Mouse (Mus musculus): ENCODE measurements at regions not wholly inside any gene's neighbourhood (a gene's known extent, or its start where the extent isn't known, plus 50 kb on each side); places are given as distances from the start of the nearest gene placed in this dataset.

DNA sequence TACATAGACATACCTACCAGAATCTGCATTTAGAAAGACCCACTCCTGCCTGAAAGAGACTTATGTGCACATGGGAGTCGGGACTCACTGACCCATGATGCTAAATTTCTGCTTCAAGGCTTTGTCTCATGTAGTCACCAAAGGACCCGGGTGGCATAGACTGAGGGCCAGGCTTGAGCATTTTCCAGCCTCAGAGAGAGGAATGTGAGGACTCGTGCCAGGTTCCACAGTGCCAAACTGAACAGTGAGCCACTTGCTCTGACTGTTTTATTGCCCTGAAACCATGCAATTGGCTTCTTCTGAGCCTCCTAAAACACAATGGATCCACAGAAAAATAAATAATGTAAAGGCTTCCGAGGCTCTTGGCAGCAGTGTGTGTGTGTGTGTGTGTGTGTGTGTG lies 1727.9 kb upstream of the Gm7489 start:
- TF ChIP-seq CTCF (IDR thresholded peaks at IDR 0.05; ENCODE audit: borderline replicate concordance, control insufficient read depth, extremely low read depth, insufficient read depth, low read length, poor library complexity) = no peak
- TF ChIP-seq POLR2A (IDR thresholded peaks at IDR 0.05; ENCODE audit: control insufficient read depth, extremely low read depth, insufficient read depth, low read length, poor library complexity) = no peak
- Histone ChIP-seq H3K27ac (ENCODE audit: control insufficient read depth, insufficient read depth, low read length) (no peak overlapping the region), H3K4me3 (ENCODE audit: control insufficient read depth, insufficient read depth, low read length) (no peak overlapping the region), H3K27me3 (ENCODE audit: control insufficient read depth, insufficient read depth, low read length) (no peaks in the 10 kb centered on the region), H3K36me3 (ENCODE audit: control insufficient read depth, insufficient read depth, low read length) (no peaks in the 10 kb centered on the region), H3K4me1 (replicated peaks; ENCODE audit: control insufficient read depth, insufficient read depth, low read length) (no peaks in the 10 kb centered on the region)
- WGBS = 68% methylated on average over 4 of the region's 4 CpGs
- no peak for DNase-seq

DNA sequence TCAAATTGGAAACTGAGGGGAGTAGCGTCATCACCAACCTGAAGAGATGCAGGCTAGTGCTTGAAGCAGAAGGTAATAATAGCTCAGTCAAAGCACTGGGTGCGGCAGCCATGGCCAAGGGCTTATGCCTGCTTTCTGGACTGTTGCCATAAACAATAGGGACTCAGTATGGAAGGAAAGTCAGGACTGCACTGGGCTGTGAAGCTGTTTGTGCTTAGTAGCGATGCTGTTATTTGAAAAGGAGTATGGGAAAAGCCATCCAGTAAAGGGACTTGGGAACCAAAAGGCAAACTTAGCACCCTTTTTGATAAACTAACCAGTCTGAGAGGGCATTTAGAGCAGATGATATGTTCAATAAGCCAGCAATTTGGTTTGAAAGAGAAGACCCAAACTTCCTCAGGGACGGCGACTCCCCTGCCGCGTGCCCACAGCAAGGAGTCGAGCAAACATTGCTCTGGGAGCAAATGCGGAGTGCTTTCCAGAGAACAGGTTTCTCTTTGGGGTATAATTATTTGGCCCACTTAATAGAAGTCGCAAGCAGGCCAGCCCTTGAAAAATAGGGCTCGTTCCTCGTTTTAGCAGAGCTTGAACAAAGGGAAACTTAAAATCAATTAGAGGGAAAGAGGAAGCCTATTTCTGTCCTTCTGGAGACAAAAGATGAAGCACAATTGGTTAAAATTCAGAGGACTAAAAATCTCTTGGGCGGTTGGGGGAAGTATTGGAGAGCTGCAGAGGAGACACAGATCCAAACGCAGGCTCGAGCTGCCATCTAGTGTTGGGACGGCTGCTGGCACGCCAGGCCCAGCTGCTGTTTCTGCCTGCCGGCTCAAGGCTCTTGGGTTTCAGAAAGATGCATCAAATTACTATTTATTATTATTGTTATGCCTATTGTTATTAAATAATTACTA lies 1724.3 kb upstream of the Gm7489 start:
- WGBS = 32% methylated on average over 18 of the region's 18 CpGs
- H3K36me3 ChIP-seq (ENCODE audit: control insufficient read depth, insufficient read depth, low read length) = no peaks in the 10 kb centered on the region
- H3K27me3 ChIP-seq (ENCODE audit: control insufficient read depth, insufficient read depth, low read length) = no peaks in the 10 kb centered on the region
- no peak overlapping the region for H3K4me3 ChIP-seq (ENCODE audit: control insufficient read depth, insufficient read depth, low read length)
- no peaks in the 10 kb centered on the region for H3K4me1 ChIP-seq (replicated peaks; ENCODE audit: control insufficient read depth, insufficient read depth, low read length)
- no peak overlapping the region for H3K27ac ChIP-seq (ENCODE audit: control insufficient read depth, insufficient read depth, low read length)
- peak; percentile 25 for DNase-seq
- no peak for TF ChIP-seq CTCF (IDR thresholded peaks at IDR 0.05; ENCODE audit: borderline replicate concordance, control insufficient read depth, extremely low read depth, insufficient read depth, low read length, poor library complexity)
- no peak for TF ChIP-seq POLR2A (IDR thresholded peaks at IDR 0.05; ENCODE audit: control insufficient read depth, extremely low read depth, insufficient read depth, low read length, poor library complexity)

DNA sequence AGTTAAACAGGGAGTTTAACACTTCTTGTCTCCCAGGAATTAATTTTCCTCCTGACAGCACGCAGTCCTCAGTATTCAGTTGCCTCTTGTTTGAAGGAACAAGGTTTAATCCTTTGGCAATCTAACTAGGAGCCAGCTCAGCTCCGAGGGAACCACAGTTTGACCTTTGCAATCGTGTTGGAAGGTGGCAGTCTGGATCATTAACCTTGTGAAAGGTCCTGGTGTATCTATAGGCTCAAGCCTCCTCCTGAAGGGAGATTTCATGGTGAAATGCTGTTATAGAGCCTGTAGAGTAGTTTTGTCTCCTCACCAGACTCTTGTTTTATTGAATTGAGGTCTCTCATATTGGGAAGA lies 1723.6 kb upstream of the Gm7489 start:
- no peaks in the 10 kb centered on the region for H3K4me1 ChIP-seq (replicated peaks; ENCODE audit: control insufficient read depth, insufficient read depth, low read length)
- no peak overlapping the region for H3K27ac ChIP-seq (ENCODE audit: control insufficient read depth, insufficient read depth, low read length)
- no peak for DNase-seq
- H3K27me3 ChIP-seq (ENCODE audit: control insufficient read depth, insufficient read depth, low read length) = no peaks in the 10 kb centered on the region
- TF ChIP-seq CTCF (IDR thresholded peaks at IDR 0.05; ENCODE audit: borderline replicate concordance, control insufficient read depth, extremely low read depth, insufficient read depth, low read length, poor library complexity) (no peak), POLR2A (IDR thresholded peaks at IDR 0.05; ENCODE audit: control insufficient read depth, extremely low read depth, insufficient read depth, low read length, poor library complexity) (no peak)
- WGBS = 38% methylated on average over 3 of the region's 3 CpGs
- H3K4me3 ChIP-seq (ENCODE audit: control insufficient read depth, insufficient read depth, low read length) = no peak overlapping the region
- H3K36me3 ChIP-seq (ENCODE audit: control insufficient read depth, insufficient read depth, low read length) = no peaks in the 10 kb centered on the region

DNA sequence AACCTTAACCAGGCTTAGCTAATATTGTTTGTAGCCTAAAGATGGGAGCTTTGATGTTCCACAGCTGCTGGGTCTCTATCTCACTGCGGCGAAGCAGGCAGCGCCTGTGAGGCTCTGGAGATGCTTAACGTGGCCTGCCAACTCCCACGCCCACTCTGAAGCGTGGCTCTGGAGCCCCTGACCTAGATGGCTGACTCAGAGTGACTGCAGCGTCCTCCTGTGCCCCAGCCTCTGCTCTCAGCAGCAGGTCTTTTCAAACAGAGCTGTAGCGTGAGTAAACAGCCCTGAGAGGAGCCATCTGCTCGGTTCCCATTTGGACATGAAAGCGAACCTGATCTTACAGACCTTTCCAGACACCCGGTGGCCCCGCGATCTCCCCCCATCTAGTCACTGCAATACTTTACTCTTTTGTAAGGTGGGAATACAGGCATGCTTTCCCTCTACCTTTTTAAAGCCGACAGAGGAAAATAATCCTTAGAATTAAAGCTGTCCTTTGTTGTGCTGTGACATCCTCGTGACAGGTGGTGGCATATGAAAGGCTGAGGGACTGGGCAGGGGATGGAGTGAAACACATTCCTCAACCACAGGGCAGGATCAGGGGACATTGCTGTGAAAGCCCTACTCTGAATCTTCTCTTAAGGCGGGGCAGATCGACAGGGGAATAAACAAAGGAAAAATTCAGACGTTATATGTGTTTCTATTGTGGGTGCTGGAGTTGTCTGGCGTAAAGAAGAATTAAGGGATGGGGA lies 1723.0 kb upstream of the Gm7489 start:
- Histone ChIP-seq H3K27me3 (ENCODE audit: control insufficient read depth, insufficient read depth, low read length) (no peaks in the 10 kb centered on the region), H3K27ac (ENCODE audit: control insufficient read depth, insufficient read depth, low read length) (no peak overlapping the region), H3K4me1 (replicated peaks; ENCODE audit: control insufficient read depth, insufficient read depth, low read length) (no peaks in the 10 kb centered on the region), H3K36me3 (ENCODE audit: control insufficient read depth, insufficient read depth, low read length) (no peaks in the 10 kb centered on the region), H3K4me3 (ENCODE audit: control insufficient read depth, insufficient read depth, low read length) (no peak overlapping the region)
- no peak for DNase-seq
- WGBS = 72% methylated on average over 19 of the region's 19 CpGs
- TF ChIP-seq POLR2A (IDR thresholded peaks at IDR 0.05; ENCODE audit: control insufficient read depth, extremely low read depth, insufficient read depth, low read length, poor library complexity) (no peak), CTCF (IDR thresholded peaks at IDR 0.05; ENCODE audit: borderline replicate concordance, control insufficient read depth, extremely low read depth, insufficient read depth, low read length, poor library complexity) (no peak)

DNA sequence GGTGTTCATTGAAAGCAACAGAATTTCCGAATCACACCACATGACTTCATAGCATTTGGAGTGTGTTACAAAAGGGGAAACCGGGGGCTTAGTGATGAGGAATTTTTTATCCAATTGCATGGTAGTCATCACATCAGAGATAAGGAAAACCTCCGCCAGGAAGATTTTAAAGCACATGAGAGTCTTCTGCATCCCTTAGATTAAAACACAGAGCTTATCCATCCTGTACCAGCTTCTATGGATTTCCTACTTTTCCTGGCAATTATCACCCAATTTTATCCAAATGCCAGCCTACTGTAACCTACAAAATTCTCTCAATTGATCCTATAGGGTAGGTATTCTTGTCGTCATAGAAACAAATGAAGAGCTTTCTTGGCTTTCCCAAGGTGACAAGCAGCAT lies 1718.6 kb upstream of the Gm7489 start:
- Histone ChIP-seq H3K4me1 (replicated peaks; ENCODE audit: control insufficient read depth, insufficient read depth, low read length) (no peaks in the 10 kb centered on the region), H3K36me3 (ENCODE audit: control insufficient read depth, insufficient read depth, low read length) (no peaks in the 10 kb centered on the region), H3K27ac (ENCODE audit: control insufficient read depth, insufficient read depth, low read length) (no peak overlapping the region), H3K27me3 (ENCODE audit: control insufficient read depth, insufficient read depth, low read length) (no peaks in the 10 kb centered on the region), H3K4me3 (ENCODE audit: control insufficient read depth, insufficient read depth, low read length) (no peak overlapping the region)
- WGBS = 95% methylated on average over 4 of the region's 4 CpGs
- TF ChIP-seq POLR2A (IDR thresholded peaks at IDR 0.05; ENCODE audit: control insufficient read depth, extremely low read depth, insufficient read depth, low read length, poor library complexity) (no peak), CTCF (IDR thresholded peaks at IDR 0.05; ENCODE audit: borderline replicate concordance, control insufficient read depth, extremely low read depth, insufficient read depth, low read length, poor library complexity) (no peak)
- no peak for DNase-seq

DNA sequence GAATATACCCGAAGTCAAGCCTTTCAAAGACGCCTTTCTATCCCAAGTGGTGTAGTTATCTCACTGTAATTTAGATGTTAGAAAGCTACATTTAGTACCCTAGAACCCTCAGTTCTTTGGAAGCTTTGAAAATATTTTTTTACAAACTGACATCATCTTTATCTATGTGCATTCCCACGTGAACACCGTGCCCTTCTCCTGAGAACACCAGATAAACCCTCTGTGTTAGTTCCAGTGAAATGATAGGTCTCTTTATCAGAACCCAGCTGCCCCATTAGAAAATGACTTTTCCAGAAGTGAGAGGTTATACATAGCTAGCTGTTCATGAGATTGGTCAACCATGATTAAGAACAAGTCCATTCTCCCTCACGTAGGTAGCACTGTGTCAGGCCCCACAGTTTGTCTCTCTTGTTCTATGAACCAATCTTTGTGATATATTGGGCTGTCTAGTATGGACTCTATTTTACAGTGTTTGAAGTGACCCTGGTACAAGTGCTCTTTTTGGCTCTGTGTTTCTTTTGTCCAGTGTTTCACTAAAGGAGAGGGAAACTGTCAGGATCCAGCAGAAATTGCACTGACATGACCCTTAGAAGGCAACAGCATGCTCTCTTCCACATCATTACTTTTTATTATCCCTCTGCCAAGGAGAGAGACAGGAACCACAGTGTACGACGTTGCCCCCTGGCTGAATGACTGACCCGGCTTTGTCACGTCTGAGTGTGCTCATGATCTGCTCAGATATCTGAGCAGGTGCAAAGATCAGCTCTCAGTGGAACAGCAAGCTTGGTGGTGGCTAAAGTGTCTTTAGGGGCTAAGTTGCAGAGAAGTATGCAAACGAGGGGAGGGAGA lies 1717.9 kb upstream of the Gm7489 start:
- TF ChIP-seq CTCF (IDR thresholded peaks at IDR 0.05; ENCODE audit: borderline replicate concordance, control insufficient read depth, extremely low read depth, insufficient read depth, low read length, poor library complexity) (no peak), POLR2A (IDR thresholded peaks at IDR 0.05; ENCODE audit: control insufficient read depth, extremely low read depth, insufficient read depth, low read length, poor library complexity) (no peak)
- no peaks in the 10 kb centered on the region for H3K27me3 ChIP-seq (ENCODE audit: control insufficient read depth, insufficient read depth, low read length)
- H3K4me3 ChIP-seq (ENCODE audit: control insufficient read depth, insufficient read depth, low read length) = no peak overlapping the region

More for the DNA sequence above, 1717.9 kb upstream of the Gm7489 start:
- 91% methylated on average over 10 of the region's 10 CpGs for WGBS
- no peak overlapping the region for H3K27ac ChIP-seq (ENCODE audit: control insufficient read depth, insufficient read depth, low read length)
- H3K36me3 ChIP-seq (ENCODE audit: control insufficient read depth, insufficient read depth, low read length) = no peaks in the 10 kb centered on the region
- H3K4me1 ChIP-seq (replicated peaks; ENCODE audit: control insufficient read depth, insufficient read depth, low read length) = no peaks in the 10 kb centered on the region
- no peak for DNase-seq

Data from thymus, adult 2 months (tissue).